Mouse (Mus musculus) megakaryocyte-erythroid progenitor cell, adult 5-6 weeks (primary cell): ENCODE results near the gene Alg13. TPM values are rescaled to one million over a fixed set of nuclear protein-coding genes. Genes with fewer than 3 reads are reported as not detected.

Experiments
- total RNA-seq, 2 experiments: library from RNA; stranded (forward) in 1 of 2; stranded (reverse) in 1 of 2; fragments of 200-1000, 215-1000 nt in 1 of 2; fragments of >200 nt in 1 of 2; fragmentation: Nextera tagmentation in 1 of 2; gene quantifications; 2 replicates each; pipeline ENCODE4 v1.2.3; 2014 to 2017

Gene Alg13
- total RNA-seq, 2 experiments from 2014 or later = 13.1 to 45.6 TPM

Other genes starting within 250 kb of the Alg13 start
- 3.3 and 4.4 TPM in 2 replicates for gene A730046J19Rik, start 164.1 kb upstream of the Alg13 start, total RNA-seq (2014; fragmentation: Nextera tagmentation)
- 1.6 TPM in 2 replicates for gene A730046J19Rik, start 164.1 kb upstream of the Alg13 start, total RNA-seq (2017)
- gene Trpc5os, start 138.8 kb downstream of the Alg13 start, total RNA-seq (2014; fragmentation: Nextera tagmentation) = 0.22 TPM in 1 of 2 replicates, not detected in the other
- gene Trpc5os, start 138.8 kb downstream of the Alg13 start, total RNA-seq (2017) = not detected in 2 replicates